Mouse (Mus musculus): ENCODE data around the gene Rsph9. TPM values are rescaled to one million over a fixed set of nuclear protein-coding genes. Genes with fewer than 3 reads are reported as not detected.

Gene Rsph9
- polyA plus RNA-seq, 1 experiment from 2014 or later = 10.4 TPM

- Histone ChIP-seq H3K27me3 (ENCODE audit: insufficient read depth, low read length) (no peaks in the 10 kb centered on the region), H3K36me3 (ENCODE audit: insufficient read depth) (no peaks in the 10 kb centered on the region), H3K4me2 (peak overlapping the region; percentile 50), H3K9ac (0 out of 2 replicates have a peak overlapping the region, but pooled peaks have one; percentile 17), H3K9me3 (ENCODE audit: low read depth, low read length) (0 out of 2 replicates have a peak, but pooled peaks cover under 1% of the 10 kb centered on the region), H3K4me1 (ENCODE audit: insufficient read depth) (peaks cover 33% of the 10 kb centered on the region), H3K4me3 (ENCODE audit: low read depth, low read length) (0 out of 2 replicates have a peak overlapping the region, but pooled peaks have one; percentile 1), H3K27ac (ENCODE audit: low read depth) (peak overlapping the region; percentile 88)
- TF ChIP-seq CTCF (IDR thresholded peaks at IDR 0.05; ENCODE audit: low read depth) = 0 out of 2 replicates have a peak, but pooled peaks have one; percentile 14
- peak; percentile 95 for ATAC-seq (ENCODE audit: insufficient read depth)
- DNase-seq = peak; percentile 99
- 1% methylated on average over 10 of the region's 10 CpGs for WGBS
These were observed 59.9 kb downstream of the Rsph9 start for GRCm38 (mm10) chr17:46084091-46084501.

GRCm38 (mm10) chr17:46083381-46083780 is 60.6 kb downstream of the Rsph9 start:
- Histone ChIP-seq H3K4me1 (ENCODE audit: insufficient read depth) (peaks cover 33% of the 10 kb centered on the region), H3K4me3 (ENCODE audit: low read depth, low read length) (no peak overlapping the region), H3K9me3 (ENCODE audit: low read depth, low read length) (0 out of 2 replicates have a peak, but pooled peaks cover 4% of the 10 kb centered on the region), H3K27ac (ENCODE audit: low read depth) (peak overlapping the region; percentile 88), H3K9ac (no peak overlapping the region), H3K36me3 (ENCODE audit: insufficient read depth) (no peaks in the 10 kb centered on the region), H3K4me2 (peak overlapping the region; percentile 50), H3K27me3 (ENCODE audit: insufficient read depth, low read length) (no peaks in the 10 kb centered on the region)
- no peak for ATAC-seq (ENCODE audit: insufficient read depth)
- 64% methylated on average over 3 of the region's 3 CpGs for WGBS
- no peak for TF ChIP-seq CTCF (IDR thresholded peaks at IDR 0.05; ENCODE audit: low read depth)
- no peak for DNase-seq

- H3K27me3 ChIP-seq (ENCODE audit: insufficient read depth, low read length) = no peaks in the 10 kb centered on the region
- no peak overlapping the region for H3K4me3 ChIP-seq (ENCODE audit: low read depth, low read length)
- no peak overlapping the region for H3K9ac ChIP-seq
- WGBS = 47% methylated on average over 7 of the region's 7 CpGs
- no peak overlapping the region for H3K4me2 ChIP-seq
- no peak for ATAC-seq (ENCODE audit: insufficient read depth)
- H3K27ac ChIP-seq (ENCODE audit: low read depth) = no peak overlapping the region
- no peak for DNase-seq
- 0 out of 2 replicates have a peak, but pooled peaks cover 4% of the 10 kb centered on the region for H3K9me3 ChIP-seq (ENCODE audit: low read depth, low read length)
- no peak for TF ChIP-seq CTCF (IDR thresholded peaks at IDR 0.05; ENCODE audit: low read depth)
- no peaks in the 10 kb centered on the region for H3K36me3 ChIP-seq (ENCODE audit: insufficient read depth)
- peaks cover 30% of the 10 kb centered on the region for H3K4me1 ChIP-seq (ENCODE audit: insufficient read depth)
These were observed 62.4 kb downstream of the Rsph9 start for GRCm38 (mm10) chr17:46081657-46082056.

GRCm38 (mm10) chr17:46081042-46081441 is 63.0 kb downstream of the Rsph9 start:
- Histone ChIP-seq H3K9me3 (ENCODE audit: low read depth, low read length) (0 out of 2 replicates have a peak, but pooled peaks cover 4% of the 10 kb centered on the region), H3K27me3 (ENCODE audit: insufficient read depth, low read length) (no peaks in the 10 kb centered on the region), H3K4me1 (ENCODE audit: insufficient read depth) (peaks cover 24% of the 10 kb centered on the region), H3K4me3 (ENCODE audit: low read depth, low read length) (no peak overlapping the region), H3K9ac (no peak overlapping the region), H3K4me2 (no peak overlapping the region), H3K36me3 (ENCODE audit: insufficient read depth) (no peaks in the 10 kb centered on the region), H3K27ac (ENCODE audit: low read depth) (no peak overlapping the region)
- ATAC-seq (ENCODE audit: insufficient read depth) = no peak
- 40% methylated on average over 5 of the region's 5 CpGs for whole genome bisulfite sequencing
- no peak for DNase-seq
- TF ChIP-seq CTCF (IDR thresholded peaks at IDR 0.05; ENCODE audit: low read depth) = no peak

- Histone ChIP-seq H3K9me3 (ENCODE audit: low read depth, low read length) (0 out of 2 replicates have a peak, but pooled peaks cover 4% of the 10 kb centered on the region), H3K4me2 (no peak overlapping the region), H3K36me3 (ENCODE audit: insufficient read depth) (no peaks in the 10 kb centered on the region), H3K27ac (ENCODE audit: low read depth) (no peak overlapping the region), H3K4me3 (ENCODE audit: low read depth, low read length) (no peak overlapping the region), H3K27me3 (ENCODE audit: insufficient read depth, low read length) (no peaks in the 10 kb centered on the region), H3K9ac (no peak overlapping the region), H3K4me1 (ENCODE audit: insufficient read depth) (peaks cover 23% of the 10 kb centered on the region)
- no peak for TF ChIP-seq CTCF (IDR thresholded peaks at IDR 0.05; ENCODE audit: low read depth)
- DNase-seq = no peak
- 68% methylated on average over 7 of the region's 7 CpGs for WGBS
- no peak for ATAC-seq (ENCODE audit: insufficient read depth)
These were observed 63.6 kb downstream of the Rsph9 start for GRCm38 (mm10) chr17:46080388-46080787.

- Histone ChIP-seq H3K9ac (no peak overlapping the region), H3K36me3 (ENCODE audit: insufficient read depth) (no peaks in the 10 kb centered on the region), H3K4me1 (ENCODE audit: insufficient read depth) (peaks cover 21% of the 10 kb centered on the region), H3K9me3 (ENCODE audit: low read depth, low read length) (0 out of 2 replicates have a peak, but pooled peaks cover 4% of the 10 kb centered on the region), H3K27me3 (ENCODE audit: insufficient read depth, low read length) (no peaks in the 10 kb centered on the region), H3K4me2 (no peak overlapping the region), H3K4me3 (ENCODE audit: low read depth, low read length) (no peak overlapping the region), H3K27ac (ENCODE audit: low read depth) (no peak overlapping the region)
- TF ChIP-seq CTCF (IDR thresholded peaks at IDR 0.05; ENCODE audit: low read depth) = peak; percentile 47
- 60% methylated on average over 2 of the region's 2 CpGs for WGBS
- ATAC-seq (ENCODE audit: insufficient read depth) = no peak
- no peak for DNase-seq
These were observed 65.0 kb downstream of the Rsph9 start for GRCm38 (mm10) chr17:46079037-46079436.

GRCm38 (mm10) chr17:46077921-46078534 is 66.0 kb downstream of the Rsph9 start:
- no peak overlapping the region for H3K4me2 ChIP-seq
- DNase-seq = no peak
- no peak overlapping the region for H3K4me3 ChIP-seq (ENCODE audit: low read depth, low read length)
- no peaks in the 10 kb centered on the region for H3K36me3 ChIP-seq (ENCODE audit: insufficient read depth)
- no peak for TF ChIP-seq CTCF (IDR thresholded peaks at IDR 0.05; ENCODE audit: low read depth)
- H3K27ac ChIP-seq (ENCODE audit: low read depth) = no peak overlapping the region
- H3K27me3 ChIP-seq (ENCODE audit: insufficient read depth, low read length) = no peaks in the 10 kb centered on the region
- 83% methylated on average over 12 of the region's 12 CpGs for WGBS
- H3K4me1 ChIP-seq (ENCODE audit: insufficient read depth) = peaks cover 20% of the 10 kb centered on the region
- 0 out of 2 replicates have a peak, but pooled peaks cover 4% of the 10 kb centered on the region for H3K9me3 ChIP-seq (ENCODE audit: low read depth, low read length)
- no peak overlapping the region for H3K9ac ChIP-seq
- no peak for ATAC-seq (ENCODE audit: insufficient read depth)

All from lung, embryonic 14.5 days (tissue).